ENCODE assay signal across 8 mouse cellular contexts in the genomic region with DNA sequence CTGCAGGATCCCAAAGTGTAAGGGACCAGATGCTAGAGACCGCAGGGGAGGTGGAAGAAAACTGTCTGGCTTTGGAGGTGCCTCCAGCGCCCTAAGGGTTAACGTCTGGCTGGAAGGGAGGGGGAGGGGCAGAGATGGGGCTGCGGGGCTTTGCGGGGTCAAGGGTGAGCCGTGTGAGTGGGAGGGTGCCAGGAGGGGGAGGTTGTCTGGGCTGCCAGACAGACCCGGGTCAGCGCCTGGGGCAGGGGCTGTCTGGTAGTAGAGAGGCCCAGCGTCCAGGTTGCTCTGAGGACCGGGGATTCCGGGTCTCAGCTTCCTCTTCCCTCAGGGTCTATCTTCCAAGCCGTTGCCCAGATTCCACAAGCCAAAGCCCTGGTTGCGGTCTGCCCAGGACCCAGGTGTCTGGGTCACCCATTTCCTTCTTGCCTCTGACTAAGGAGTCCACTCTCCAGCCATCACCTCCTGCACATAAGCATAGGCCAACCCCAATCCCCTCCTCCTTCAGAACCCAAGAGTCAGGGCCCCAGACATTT. TPM values are rescaled to one million over a fixed set of nuclear protein-coding genes. Genes with fewer than 3 reads are reported as not detected.
A peak's percentile ranks its signal among the peaks of the same experiment; 100 is the strongest.
DNase-seq lines count a peak whose midpoint lies in the region; ATAC-seq and TF ChIP-seq lines count a peak whose summit lies in the region.
"Had no signal": no experiment of that assay in that cellular context is flagged by ENCODE, and none has a peak within 500 bp of the region (broad histone marks: within the 10 kb centered on the region; RNA-seq: fewer than 3 reads in every experiment).

No protein-coding gene starts in this region.

- DNase-seq in R1 (ENCODE audit: low read depth, low spot score): peak; percentile 79
- peak; percentile 77 for DNase-seq in cerebellum, adult 8-10 months
- DNase-seq in hindbrain, embryonic 14.5 days (ENCODE audit: low spot score): peak; percentile 63
- peak; percentile 61 to 65 for DNase-seq in left cerebral cortex, postnatal 25 days (ENCODE audit: low spot score in 2 of 2)
- DNase-seq in mesoderm, embryonic 11.5 days (ENCODE audit: low read depth, low spot score): peak; percentile 93

- 0% methylated on average over 13 of the region's 13 CpGs for WGBS in hindbrain, embryonic 14.5 days
- WGBS in small intestine, adult 2 months: 4% methylated on average over 13 of the region's 13 CpGs

- H3K4me3 ChIP-seq in hindbrain, embryonic 14.5 days (replicated peaks; ENCODE audit: low read length): peak overlapping the region; percentile 83
- H3K4me3 ChIP-seq in small intestine, adult 2 months (ENCODE audit: low read depth, low read length): peak overlapping the region; percentile 82

- H3K4me2 ChIP-seq in hindbrain, embryonic 14.5 days (replicated peaks): peak overlapping the region; percentile 73

- no peaks in the 10 kb centered on the region for H3K9me3 ChIP-seq in hindbrain, embryonic 14.5 days (ENCODE audit: control insufficient read depth, low read length)

- ATAC-seq in frontal cortex, adult (ENCODE audit: low TSS enrichment): peak; percentile 2; the same call in 1 of the 2 replicates
- peak; percentile 16 for ATAC-seq in hindbrain, embryonic 14.5 days (ENCODE audit: low FRiP score)

- intact Hi-C loops in left cerebral cortex, postnatal 25 days (cut with DNase I): loop anchor here (1.0 to 10.0 kb wide), 4 partner anchors 11 to 453 kb away; a partner anchor contains a TSS

- H3K9ac ChIP-seq in hindbrain, embryonic 14.5 days: peak overlapping the region; percentile 98

- peak overlapping the region; percentile 100 for H3K27ac ChIP-seq in hindbrain, embryonic 14.5 days
- peak overlapping the region; percentile 85 for H3K27ac ChIP-seq in small intestine, adult 2 months (ENCODE audit: insufficient read depth, low read depth, low read length)

- TF ChIP-seq POLR2A in small intestine, adult 2 months (IDR thresholded peaks at IDR 0.05; ENCODE audit: low read depth, low read length): no peak

- no peak for TF ChIP-seq CTCF in small intestine, adult 2 months (IDR thresholded peaks at IDR 0.05; ENCODE audit: extremely low read depth, insufficient read length, insufficient replicate concordance, low read depth, low read length)

- H3K27me3 ChIP-seq in hindbrain, embryonic 14.5 days (ENCODE audit: control insufficient read depth, insufficient read depth, low read length): no peaks in the 10 kb centered on the region
- peaks cover 22% of the 10 kb centered on the region for H3K27me3 ChIP-seq in small intestine, adult 2 months (ENCODE audit: control insufficient read depth, insufficient read depth, low read length)

- H3K4me1 ChIP-seq in hindbrain, embryonic 14.5 days (replicated peaks; ENCODE audit: control insufficient read depth, insufficient read depth, low read length): peaks cover 28% of the 10 kb centered on the region
- peaks cover 3% of the 10 kb centered on the region; the same call in 1 of the 2 replicates for H3K4me1 ChIP-seq in small intestine, adult 2 months (ENCODE audit: control insufficient read depth, insufficient read depth, insufficient read length, low read length)

- H3K36me3 ChIP-seq in hindbrain, embryonic 14.5 days (replicated peaks; ENCODE audit: control insufficient read depth, insufficient read depth): peaks cover 13% of the 10 kb centered on the region; the same call in 1 of the 2 replicates
- no peaks in the 10 kb centered on the region for H3K36me3 ChIP-seq in small intestine, adult 2 months (ENCODE audit: control insufficient read depth, insufficient read depth, low read length)

RNA-seq across cellular contexts. Expression of a gene that starts 0.8 kb away (rescaled TPM):
- polyA plus RNA-seq in hindbrain, embryonic 14.5 days (2014; fragmentation: Nextera tagmentation; extraction: Ambion mirVana): 13.0 and 18.7 TPM in 2 replicates
- total RNA-seq in left cerebral cortex, postnatal 25 days (2021): 10 to 100 TPM; 68.8 to 86.7 TPM
- 4.2 and 4.3 TPM in 2 replicates for polyA plus RNA-seq in small intestine, adult 2 months (2012; rRNA removed)

RNA-seq across cellular contexts. Expression of a gene that starts 27.3 kb away (rescaled TPM):
- 0.95 and 1.8 TPM in 2 replicates for polyA plus RNA-seq in hindbrain, embryonic 14.5 days (2014; fragmentation: Nextera tagmentation; extraction: Ambion mirVana)
- total RNA-seq in left cerebral cortex, postnatal 25 days (2021): under 1 TPM; 0.53 to 0.62 TPM
- 0.16 and 0.29 TPM in 2 replicates for polyA plus RNA-seq in small intestine, adult 2 months (2012; rRNA removed)

RNA-seq across cellular contexts. Expression of a gene that starts 56.0 kb away (rescaled TPM):
- not detected in 2 replicates for polyA plus RNA-seq in hindbrain, embryonic 14.5 days (2014; fragmentation: Nextera tagmentation; extraction: Ambion mirVana)
- total RNA-seq in left cerebral cortex, postnatal 25 days (2021): not detected
- 0.09 and 0.11 TPM in 2 replicates for polyA plus RNA-seq in small intestine, adult 2 months (2012; rRNA removed)

RNA-seq across cellular contexts. Expression of a gene that starts 59.9 kb away (rescaled TPM):
- 0.21 and 0.37 TPM in 2 replicates for polyA plus RNA-seq in hindbrain, embryonic 14.5 days (2014; fragmentation: Nextera tagmentation; extraction: Ambion mirVana)
- total RNA-seq in left cerebral cortex, postnatal 25 days (2021): not detected
- polyA plus RNA-seq in small intestine, adult 2 months (2012; rRNA removed): 0.19 TPM in 1 of 2 replicates, not detected in the other
- total RNA-seq: heart, postnatal 36 days had no signal

RNA-seq across cellular contexts. Expression of a gene that starts 59.9 kb away (rescaled TPM):
- not detected in 2 replicates for polyA plus RNA-seq in hindbrain, embryonic 14.5 days (2014; fragmentation: Nextera tagmentation; extraction: Ambion mirVana)
- total RNA-seq in left cerebral cortex, postnatal 25 days (2021): not detected
- not detected in 2 replicates for polyA plus RNA-seq in small intestine, adult 2 months (2012; rRNA removed)
- total RNA-seq: heart, postnatal 36 days had no signal

Comparison
In these comparisons a context has a peak if more than half of its experiments do, and no peak if none do; other contexts are left out.
1. Peak in every context shown above with its lines: DNase-seq, ATAC-seq, H3K4me3 ChIP-seq and H3K27ac ChIP-seq.